ENCODE assay signal across 15 mouse cellular contexts in genomic region chr1:87825991-87826390, GRCm38 (mm10).
"Had no signal": no experiment of that assay in that cellular context is flagged by ENCODE, and none has a peak within 500 bp of the region (broad histone marks: within the 10 kb centered on the region; RNA-seq: fewer than 3 reads in every experiment).

No protein-coding gene starts in this region.

- H3K27me3 ChIP-seq: limb, embryonic 13.5 days; liver, embryonic 13.5 days; midbrain, embryonic 12.5 days; neural tube, embryonic 13.5 days had no signal

- DNase-seq: kidney, postnatal 25 days; layer of hippocampus, adult 9-11 months; liver; liver, embryonic 13.5 days; lung, embryonic 14.5 days; thymus, postnatal 25 days had no signal

- H3K36me3 ChIP-seq: limb, embryonic 10.5 days; limb, embryonic 13.5 days; liver, embryonic 13.5 days; midbrain, embryonic 12.5 days; neural tube, embryonic 13.5 days had no signal

- H3K9ac ChIP-seq: limb, embryonic 13.5 days; liver, embryonic 13.5 days; lung, embryonic 14.5 days; midbrain, embryonic 12.5 days; neural tube, embryonic 13.5 days had no signal

- H3K4me3 ChIP-seq: layer of hippocampus, adult 2 months; limb, embryonic 10.5 days; limb, embryonic 13.5 days; liver, embryonic 13.5 days; midbrain, embryonic 12.5 days; myocyte; neural tube, embryonic 13.5 days had no signal

- H3K27ac ChIP-seq: kidney, postnatal 0 days; layer of hippocampus, adult 2 months; limb, embryonic 10.5 days; limb, embryonic 13.5 days; liver, embryonic 13.5 days; macrophage; midbrain, embryonic 12.5 days; neural tube, embryonic 13.5 days; stomach, postnatal 0 days had no signal
